ENCODE assay signal across 8 mouse cellular contexts in genomic region chr7:127770039-127770905, GRCm38 (mm10). TPM values are rescaled to one million over a fixed set of nuclear protein-coding genes. Genes with fewer than 3 reads are reported as not detected.
DNase-seq lines count a peak whose midpoint lies in the region; ATAC-seq lines count a peak whose summit lies in the region.

No protein-coding gene starts in this region.

- WGBS in embryonic facial prominence, embryonic 11.5 days: 4% methylated on average over 27 of the region's 27 CpGs
- WGBS in midbrain, embryonic 13.5 days: 6% methylated on average over 27 of the region's 27 CpGs

- peak overlapping the region; percentile 81 for H3K4me2 ChIP-seq in embryonic facial prominence, embryonic 11.5 days (ENCODE audit: low read depth, low read length)
- peak overlapping the region; percentile 67 for H3K4me2 ChIP-seq in midbrain, embryonic 13.5 days (replicated peaks)

- H3K4me1 ChIP-seq in embryonic facial prominence, embryonic 11.5 days (ENCODE audit: control insufficient read depth, insufficient read depth, low read length): peaks cover 2% of the 10 kb centered on the region; the same call in 1 of the 2 replicates
- peaks cover 31% of the 10 kb centered on the region for H3K4me1 ChIP-seq in midbrain, embryonic 13.5 days (replicated peaks)

- no peaks in the 10 kb centered on the region for H3K27me3 ChIP-seq in embryonic facial prominence, embryonic 11.5 days (ENCODE audit: control insufficient read depth, insufficient read depth, low read length)
- no peaks in the 10 kb centered on the region for H3K27me3 ChIP-seq in midbrain, embryonic 13.5 days

- H3K4me3 ChIP-seq in embryonic facial prominence, embryonic 11.5 days (ENCODE audit: low read depth, low read length): peak overlapping the region; percentile 47
- peak overlapping the region; percentile 42 for H3K4me3 ChIP-seq in midbrain, embryonic 13.5 days (replicated peaks)

- DNase-seq in cerebellum, adult 8-10 months: peak; percentile 24
- DNase-seq in cerebellum, adult 11 months: no peak
- DNase-seq in 416B (ENCODE audit: low read depth): peak; percentile 66
- DNase-seq in embryonic facial prominence, embryonic 11.5 days (ENCODE audit: low spot score): peak; percentile 54
- peak; percentile 39 for DNase-seq in induced T-regulatory cell, adult 2 months (ENCODE audit: low read depth)
- no peak for DNase-seq in urinary bladder, adult 18-20 months (ENCODE audit: low spot score in 2 of 2)
- DNase-seq in frontal cortex, postnatal 36 days (ENCODE audit: low spot score in 2 of 2): no peak

- H3K9ac ChIP-seq in embryonic facial prominence, embryonic 11.5 days (replicated peaks; ENCODE audit: low read length): peak overlapping the region; percentile 72
- peak overlapping the region; percentile 73 for H3K9ac ChIP-seq in midbrain, embryonic 13.5 days (replicated peaks)

- no peaks in the 10 kb centered on the region for H3K9me3 ChIP-seq in embryonic facial prominence, embryonic 11.5 days (replicated peaks; ENCODE audit: control insufficient read depth, low read length)
- H3K9me3 ChIP-seq in midbrain, embryonic 13.5 days: no peaks in the 10 kb centered on the region

- peaks cover 7% of the 10 kb centered on the region for H3K36me3 ChIP-seq in embryonic facial prominence, embryonic 11.5 days (replicated peaks; ENCODE audit: control insufficient read depth, insufficient read depth, low read depth, low read length)
- H3K36me3 ChIP-seq in midbrain, embryonic 13.5 days: peaks cover 33% of the 10 kb centered on the region

- peak overlapping the region; percentile 87 for H3K27ac ChIP-seq in embryonic facial prominence, embryonic 11.5 days (replicated peaks; ENCODE audit: low read depth, low read length)
- peak overlapping the region; percentile 65 for H3K27ac ChIP-seq in midbrain, embryonic 13.5 days

- peak; percentile 16; the same call in 1 of the 2 replicates for ATAC-seq in embryonic facial prominence, embryonic 11.5 days (replicated peaks; ENCODE audit: insufficient number of reproducible peaks, low FRiP score, low TSS enrichment, low read depth)
- peak; percentile 31 for ATAC-seq in midbrain, embryonic 13.5 days

RNA-seq across cellular contexts. Expression of gene Orai3, which starts 0.7 kb away (rescaled TPM):
- 8.6 and 8.7 TPM in 2 replicates for polyA plus RNA-seq in embryonic facial prominence, embryonic 11.5 days (2014; fragmentation: Nextera tagmentation; extraction: Ambion mirVana)
- polyA plus RNA-seq in midbrain, embryonic 13.5 days (2015; fragmentation: Nextera tagmentation; extraction: Ambion mirVana): 5.9 and 6.1 TPM in 2 replicates

RNA-seq across cellular contexts. Expression of gene Setd1a, which starts 6.2 kb away (rescaled TPM):
- 21.7 and 22.0 TPM in 2 replicates for polyA plus RNA-seq in embryonic facial prominence, embryonic 11.5 days (2014; fragmentation: Nextera tagmentation; extraction: Ambion mirVana)
- polyA plus RNA-seq in midbrain, embryonic 13.5 days (2015; fragmentation: Nextera tagmentation; extraction: Ambion mirVana): 19.7 and 22.7 TPM in 2 replicates

RNA-seq across cellular contexts. Expression of gene Gm49388, which starts 15.1 kb away (rescaled TPM):
- polyA plus RNA-seq in embryonic facial prominence, embryonic 11.5 days (2014; fragmentation: Nextera tagmentation; extraction: Ambion mirVana): not detected in 2 replicates
- polyA plus RNA-seq in midbrain, embryonic 13.5 days (2015; fragmentation: Nextera tagmentation; extraction: Ambion mirVana): not detected in 2 replicates

RNA-seq across cellular contexts. Expression of gene Fbxl19, which starts 25.9 kb away (rescaled TPM):
- 9.4 and 9.5 TPM in 2 replicates for polyA plus RNA-seq in embryonic facial prominence, embryonic 11.5 days (2014; fragmentation: Nextera tagmentation; extraction: Ambion mirVana)
- 10.6 and 11.6 TPM in 2 replicates for polyA plus RNA-seq in midbrain, embryonic 13.5 days (2015; fragmentation: Nextera tagmentation; extraction: Ambion mirVana)

RNA-seq across cellular contexts. Expression of gene Hsd3b7, which starts 30.1 kb away (rescaled TPM):
- polyA plus RNA-seq in embryonic facial prominence, embryonic 11.5 days (2014; fragmentation: Nextera tagmentation; extraction: Ambion mirVana): 8.2 and 8.3 TPM in 2 replicates
- polyA plus RNA-seq in midbrain, embryonic 13.5 days (2015; fragmentation: Nextera tagmentation; extraction: Ambion mirVana): 8.6 and 9.2 TPM in 2 replicates

Comparison
In these comparisons a context has a peak if more than half of its experiments do, and no peak if none do; other contexts are left out.
1. DNase-seq: peak in cerebellum, adult 8-10 months (single experiment), 416B (single experiment), embryonic facial prominence, embryonic 11.5 days (single experiment) and induced T-regulatory cell, adult 2 months (single experiment); none in cerebellum, adult 11 months (single experiment), urinary bladder, adult 18-20 months (0 of 2) and frontal cortex, postnatal 36 days (0 of 2).